Mouse (Mus musculus) layer of hippocampus, adult 9-10 months (tissue): ENCODE measurements at regions not wholly inside any gene's neighbourhood (a gene's known extent, or its start where the extent isn't known, plus 50 kb on each side); places are given as distances from the start of the nearest gene placed in this dataset.

ENCODE experiments used
- DNase-seq: peaks from one replicate; pipeline ENCODE4 v3.0.0; 2022; ENCODE audit warnings: low spot score

GRCm38 (mm10) chr9:90326531-90326930 lies 55.9 kb upstream of the Tbc1d2b start:
- DNase-seq: no peak
